ENCODE assay signal across 8 mouse cellular contexts in genomic region chr2:154657486-154658237, GRCm38 (mm10). TPM values are rescaled to one million over a fixed set of nuclear protein-coding genes. Genes with fewer than 3 reads are reported as not detected.
DNase-seq lines count a peak whose midpoint lies in the region; ATAC-seq and TF ChIP-seq lines count a peak whose summit lies in the region.

No protein-coding gene starts in this region.

- H3K4me3 ChIP-seq in left cerebral cortex, adult 2 months: peak overlapping the region; percentile 93
- peak overlapping the region; percentile 88 for H3K4me3 ChIP-seq in embryonic facial prominence, embryonic 11.5 days (ENCODE audit: low read depth, low read length)
- H3K4me3 ChIP-seq in limb, embryonic 10.5 days: peak overlapping the region; percentile 97
- H3K4me3 ChIP-seq in midbrain, embryonic 10.5 days: peak overlapping the region; percentile 91
- peak overlapping the region; percentile 99 for H3K4me3 ChIP-seq in thymus, adult 2 months (ENCODE audit: control insufficient read depth, insufficient read depth, low read length)

- no peak for TF ChIP-seq CTCF in left cerebral cortex, adult 2 months (IDR thresholded peaks at IDR 0.05)
- TF ChIP-seq CTCF in thymus, adult 2 months (IDR thresholded peaks at IDR 0.05; ENCODE audit: borderline replicate concordance, control insufficient read depth, extremely low read depth, insufficient read depth, low read length, poor library complexity): no peak

- peak overlapping the region; percentile 69 for H3K4me2 ChIP-seq in embryonic facial prominence, embryonic 11.5 days (ENCODE audit: low read depth, low read length)

- no peaks in the 10 kb centered on the region for H3K27me3 ChIP-seq in embryonic facial prominence, embryonic 11.5 days (ENCODE audit: control insufficient read depth, insufficient read depth, low read length)
- no peaks in the 10 kb centered on the region for H3K27me3 ChIP-seq in limb, embryonic 10.5 days (ENCODE audit: low read depth, poor library complexity, severe bottlenecking)
- H3K27me3 ChIP-seq in midbrain, embryonic 10.5 days (ENCODE audit: low read depth, poor library complexity, severe bottlenecking): no peaks in the 10 kb centered on the region
- H3K27me3 ChIP-seq in thymus, adult 2 months (ENCODE audit: control insufficient read depth, insufficient read depth, low read length): no peaks in the 10 kb centered on the region

- H3K36me3 ChIP-seq in embryonic facial prominence, embryonic 11.5 days (replicated peaks; ENCODE audit: control insufficient read depth, insufficient read depth, low read depth, low read length): no peaks in the 10 kb centered on the region
- H3K36me3 ChIP-seq in limb, embryonic 10.5 days: peaks cover 30% of the 10 kb centered on the region
- peaks cover 22% of the 10 kb centered on the region for H3K36me3 ChIP-seq in midbrain, embryonic 10.5 days
- no peaks in the 10 kb centered on the region for H3K36me3 ChIP-seq in thymus, adult 2 months (ENCODE audit: control insufficient read depth, insufficient read depth, low read length)

- 0 out of 2 replicates have a peak, but pooled peaks have one; percentile 1 for ATAC-seq in embryonic facial prominence, embryonic 11.5 days (replicated peaks; ENCODE audit: insufficient number of reproducible peaks, low FRiP score, low TSS enrichment, low read depth)

- H3K27ac ChIP-seq in left cerebral cortex, adult 2 months: peak overlapping the region; percentile 92
- H3K27ac ChIP-seq in embryonic facial prominence, embryonic 11.5 days (replicated peaks; ENCODE audit: low read depth, low read length): 0 out of 2 replicates have a peak overlapping the region, but pooled peaks have one; percentile 56
- H3K27ac ChIP-seq in limb, embryonic 10.5 days: peak overlapping the region; percentile 93
- peak overlapping the region; percentile 93 for H3K27ac ChIP-seq in midbrain, embryonic 10.5 days (replicated peaks)
- peak overlapping the region; percentile 82 for H3K27ac ChIP-seq in thymus, adult 2 months (ENCODE audit: control insufficient read depth, insufficient read depth, low read length)

- TF ChIP-seq POLR2A in thymus, adult 2 months (IDR thresholded peaks at IDR 0.05; ENCODE audit: control insufficient read depth, extremely low read depth, insufficient read depth, low read length, poor library complexity): no peak

- peak overlapping the region; percentile 90 for H3K9ac ChIP-seq in embryonic facial prominence, embryonic 11.5 days (replicated peaks; ENCODE audit: low read length)

- intact Hi-C loops in left cerebral cortex, adult 2 months (cut with DNase I): loop anchor here (2.0 kb wide), 2 partner anchors 235 to 393 kb away; partner anchors contain the start of gene Eif2s2
- intact Hi-C loops in left cerebral cortex, postnatal 10 days (cut with DNase I): no loop called here
- intact Hi-C loops in heart, postnatal 10 days (cut with DNase I): no loop called here

- no peak for DNase-seq in left cerebral cortex, adult 2 months (ENCODE audit: extremely low spot score in 1 of 2, low spot score in 2 of 2)
- DNase-seq in left cerebral cortex, postnatal 10 days (ENCODE audit: extremely low spot score in 1 of 2, low spot score in 2 of 2): no peak
- no peak for DNase-seq in embryonic facial prominence, embryonic 11.5 days (ENCODE audit: low spot score)
- peak; percentile 48 to 54 for DNase-seq in heart, postnatal 10 days
- DNase-seq in limb, embryonic 10.5 days (ENCODE audit: low spot score): peak; percentile 40
- no peak for DNase-seq in midbrain, embryonic 10.5 days (ENCODE audit: low spot score)
- peak; percentile 40 for DNase-seq in thymus, adult 2 months
- no peak for DNase-seq in cerebellum, postnatal 36 days

- no peaks in the 10 kb centered on the region for H3K4me1 ChIP-seq in embryonic facial prominence, embryonic 11.5 days (ENCODE audit: control insufficient read depth, insufficient read depth, low read length)
- H3K4me1 ChIP-seq in limb, embryonic 10.5 days: peaks cover 30% of the 10 kb centered on the region
- H3K4me1 ChIP-seq in midbrain, embryonic 10.5 days: peaks cover 28% of the 10 kb centered on the region
- H3K4me1 ChIP-seq in thymus, adult 2 months (replicated peaks; ENCODE audit: control insufficient read depth, insufficient read depth, low read length): peaks cover 17% of the 10 kb centered on the region

- no peaks in the 10 kb centered on the region for H3K9me3 ChIP-seq in embryonic facial prominence, embryonic 11.5 days (replicated peaks; ENCODE audit: control insufficient read depth, low read length)
- no peaks in the 10 kb centered on the region for H3K9me3 ChIP-seq in limb, embryonic 10.5 days (replicated peaks)
- no peaks in the 10 kb centered on the region for H3K9me3 ChIP-seq in midbrain, embryonic 10.5 days (replicated peaks)

- WGBS in embryonic facial prominence, embryonic 11.5 days: 13% methylated on average over 12 of the region's 12 CpGs
- 22% methylated on average over 12 of the region's 12 CpGs for WGBS in limb, embryonic 10.5 days
- 26% methylated on average over 12 of the region's 12 CpGs for WGBS in midbrain, embryonic 10.5 days
- WGBS in thymus, adult 2 months: under 1% methylated on average over 12 of the region's 12 CpGs

RNA-seq across cellular contexts. Expression of gene Chmp4b, which starts 6.2 kb away (rescaled TPM):
- 100 to 1,000 TPM; 215 to 217 TPM for total RNA-seq in left cerebral cortex, adult 2 months (2021)
- 100 to 1,000 TPM; 203 to 210 TPM for total RNA-seq in left cerebral cortex, postnatal 10 days (2021)
- 14.0 and 14.8 TPM in 2 replicates for polyA plus RNA-seq in embryonic facial prominence, embryonic 11.5 days (2014; fragmentation: Nextera tagmentation; extraction: Ambion mirVana)
- total RNA-seq in heart, postnatal 10 days (2021): 100 to 1,000 TPM; 125 to 126 TPM
- 13.6 and 14.6 TPM in 2 replicates for polyA plus RNA-seq in limb, embryonic 10.5 days (2016; fragmentation: Nextera tagmentation; extraction: Ambion mirVana)
- 13.1 and 13.8 TPM in 2 replicates for polyA plus RNA-seq in midbrain, embryonic 10.5 days (2016; fragmentation: Nextera tagmentation; extraction: Ambion mirVana)
- polyA plus RNA-seq in thymus, adult 2 months (2012; rRNA removed): 81.3 and 83.8 TPM in 2 replicates

RNA-seq across cellular contexts. Expression of gene 4930519P11Rik, which starts 44.4 kb away (rescaled TPM):
- total RNA-seq in left cerebral cortex, adult 2 months (2021): not detected
- total RNA-seq in left cerebral cortex, postnatal 10 days (2021): not detected
- not detected in 2 replicates for polyA plus RNA-seq in embryonic facial prominence, embryonic 11.5 days (2014; fragmentation: Nextera tagmentation; extraction: Ambion mirVana)
- not detected for total RNA-seq in heart, postnatal 10 days (2021)
- polyA plus RNA-seq in limb, embryonic 10.5 days (2016; fragmentation: Nextera tagmentation; extraction: Ambion mirVana): 0.34 and 0.64 TPM in 2 replicates
- polyA plus RNA-seq in midbrain, embryonic 10.5 days (2016; fragmentation: Nextera tagmentation; extraction: Ambion mirVana): 0.30 TPM in 1 of 2 replicates, not detected in the other
- polyA plus RNA-seq in thymus, adult 2 months (2012; rRNA removed): 1.5 and 1.7 TPM in 2 replicates

RNA-seq across cellular contexts. Expression of gene Zfp341, which starts 44.6 kb away (rescaled TPM):
- 10 to 100 TPM; 11.1 to 11.7 TPM for total RNA-seq in left cerebral cortex, adult 2 months (2021)
- total RNA-seq in left cerebral cortex, postnatal 10 days (2021): 10 to 100 TPM; 14.3 to 14.7 TPM
- 0.60 and 1.1 TPM in 2 replicates for polyA plus RNA-seq in embryonic facial prominence, embryonic 11.5 days (2014; fragmentation: Nextera tagmentation; extraction: Ambion mirVana)
- total RNA-seq in heart, postnatal 10 days (2021): 1 to 10 TPM; 2.2 to 2.9 TPM
- polyA plus RNA-seq in limb, embryonic 10.5 days (2016; fragmentation: Nextera tagmentation; extraction: Ambion mirVana): 1.1 TPM in 2 replicates
- 0.92 and 1.1 TPM in 2 replicates for polyA plus RNA-seq in midbrain, embryonic 10.5 days (2016; fragmentation: Nextera tagmentation; extraction: Ambion mirVana)
- 10.6 and 10.8 TPM in 2 replicates for polyA plus RNA-seq in thymus, adult 2 months (2012; rRNA removed)

RNA-seq across cellular contexts. Expression of gene Pxmp4, which starts 54.2 kb away (rescaled TPM):
- total RNA-seq in left cerebral cortex, adult 2 months (2021): 10 to 100 TPM; 12.8 to 14.2 TPM
- 10 to 100 TPM; 17.4 to 18.6 TPM for total RNA-seq in left cerebral cortex, postnatal 10 days (2021)
- 13.6 and 15.8 TPM in 2 replicates for polyA plus RNA-seq in embryonic facial prominence, embryonic 11.5 days (2014; fragmentation: Nextera tagmentation; extraction: Ambion mirVana)
- 10 to 100 TPM; 25.7 to 26.8 TPM for total RNA-seq in heart, postnatal 10 days (2021)
- 11.4 and 14.5 TPM in 2 replicates for polyA plus RNA-seq in limb, embryonic 10.5 days (2016; fragmentation: Nextera tagmentation; extraction: Ambion mirVana)
- 13.2 and 13.9 TPM in 2 replicates for polyA plus RNA-seq in midbrain, embryonic 10.5 days (2016; fragmentation: Nextera tagmentation; extraction: Ambion mirVana)
- 70.7 and 71.7 TPM in 2 replicates for polyA plus RNA-seq in thymus, adult 2 months (2012; rRNA removed)

Comparison
In these comparisons a context has a peak if more than half of its experiments do, and no peak if none do; other contexts are left out.
1. DNase-seq: peak in heart, postnatal 10 days (2 of 2), limb, embryonic 10.5 days (single experiment) and thymus, adult 2 months (single experiment); none in left cerebral cortex, adult 2 months (0 of 2), left cerebral cortex, postnatal 10 days (0 of 2), embryonic facial prominence, embryonic 11.5 days (single experiment), midbrain, embryonic 10.5 days (single experiment) and cerebellum, postnatal 36 days (0 of 2).
2. Peak in every context shown above with its lines, with median percentiles within 50 percentile points of each other: H3K27ac ChIP-seq and H3K4me3 ChIP-seq.